Mouse (Mus musculus) midbrain, embryonic 11.5 days (tissue): ENCODE results near the gene Mt1. TPM values are rescaled to one million over a fixed set of nuclear protein-coding genes. Genes with fewer than 3 reads are reported as not detected.
"Not testable (repeated sequence)": the region's sequence is repeated elsewhere in the genome, so short reads cannot be mapped to it uniquely, and the experiment has no call there.

Source experiments
- ATAC-seq: fragments of 200-750 bp; cut with Nextera tagmentation; 2 replicates; pipeline ENCODE4 v1.8.0; 2017; ENCODE audit warnings: moderate TSS enrichment, moderate library complexity; ENCODE audit not compliant: low FRiP score
- DNase-seq: peaks from one replicate; pipeline ENCODE4 v3.0.0; 2015; ENCODE audit warnings: low spot score; ENCODE audit errors: missing footprints
- H3K27ac ChIP-seq: fragments of 300-500 bp; sonication (generic); 2 replicates; pipeline ENCODE4 v1.5.1; 2014; ENCODE audit warnings: low read depth, low read length
- H3K27me3 ChIP-seq: fragments of 300-500 bp; sonication (generic); 2 replicates; pipeline ENCODE4 v1.6.1; 2014; ENCODE audit warnings: mild to moderate bottlenecking, low read length, moderate library complexity, mixed read lengths; ENCODE audit not compliant: control insufficient read depth, insufficient read depth
- H3K36me3 ChIP-seq: fragments of 300-500 bp; sonication (generic); 2 replicates; pipeline ENCODE4 v1.6.1; 2014; ENCODE audit warnings: mild to moderate bottlenecking, low read length, moderate library complexity, mixed read lengths; ENCODE audit not compliant: control insufficient read depth, insufficient read depth
- H3K4me1 ChIP-seq: fragments of 300-500 bp; sonication (generic); 2 replicates; pipeline ENCODE4 v1.6.1; 2014; ENCODE audit warnings: low read length; ENCODE audit not compliant: control insufficient read depth, insufficient read depth
- H3K4me2 ChIP-seq: fragments of 300-500 bp; sonication (generic); 2 replicates; pipeline ENCODE4 v1.6.1; 2014; ENCODE audit warnings: mild to moderate bottlenecking, moderate library complexity
- H3K4me3 ChIP-seq: fragments of 300-500 bp; sonication (generic); 2 replicates; pipeline ENCODE4 v1.5.1; 2014; ENCODE audit warnings: low read depth, low read length
- H3K9ac ChIP-seq: fragments of 300-500 bp; sonication (generic); 2 replicates; pipeline ENCODE4 v1.6.1; 2014; ENCODE audit warnings: low read length
- H3K9me3 ChIP-seq: fragments of 300-500 bp; sonication (generic); 2 replicates; pipeline ENCODE4 v1.6.1; 2016; ENCODE audit warnings: low read length; ENCODE audit not compliant: control insufficient read depth
- WGBS: fragments of 180-500 bp; shearing (Covaris S2); extraction: QIAGEN DNeasy Blood & Tissue Kit; methylation state at CpG from one replicate; pipeline ENCODE4 v1.1.7; 2014; 5-methylcytosine and 5-hydroxymethylcytosine counted together
- polyA plus RNA-seq: library from polyadenylated mRNA; unstranded; fragments of >200 nt; fragmentation: Nextera tagmentation; extraction: Ambion mirVana; gene quantifications from 2 replicates; pipeline ENCODE4 v1.2.1, GENCODE M21; 2014

Mt1 gene
- polyA plus RNA-seq, 1 experiment from 2014 or later, result 94.1 TPM

DNA sequence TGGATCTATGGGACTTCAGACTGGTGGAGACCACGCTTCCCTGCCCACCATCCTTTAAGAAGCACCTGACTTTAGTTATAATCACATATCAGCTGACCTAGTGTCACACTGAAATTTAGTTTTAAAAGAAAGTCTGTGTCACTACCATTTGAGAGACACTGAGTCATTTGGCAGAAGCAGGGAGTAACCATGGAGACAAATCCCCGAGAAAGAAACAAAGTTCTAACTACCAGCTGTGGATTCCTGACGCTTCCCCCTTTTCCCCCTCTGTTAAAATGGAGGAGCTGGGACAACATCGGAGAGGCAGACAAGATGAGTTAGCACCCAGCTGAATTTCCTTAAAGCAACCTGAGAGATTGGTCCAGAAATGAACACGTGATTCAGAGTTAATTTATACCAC lies 30.6 kb upstream of the Mt1 start:
- ATAC-seq, result no peak
- peaks cover 5% of the 10 kb centered on the region; the same call in 1 of the 2 replicates for H3K27me3 ChIP-seq
- no peaks in the 10 kb centered on the region for H3K36me3 ChIP-seq
- peaks cover 11% of the 10 kb centered on the region for H3K4me1 ChIP-seq
- WGBS, result 26% methylated on average over 5 of the region's 5 CpGs
- no peak overlapping the region for H3K27ac ChIP-seq
- no peak overlapping the region for H3K4me2 ChIP-seq
- no peaks in the 10 kb centered on the region for H3K9me3 ChIP-seq
- H3K4me3 ChIP-seq, result no peak overlapping the region
- H3K9ac ChIP-seq, result no peak overlapping the region
- DNase-seq, result no peak

DNA sequence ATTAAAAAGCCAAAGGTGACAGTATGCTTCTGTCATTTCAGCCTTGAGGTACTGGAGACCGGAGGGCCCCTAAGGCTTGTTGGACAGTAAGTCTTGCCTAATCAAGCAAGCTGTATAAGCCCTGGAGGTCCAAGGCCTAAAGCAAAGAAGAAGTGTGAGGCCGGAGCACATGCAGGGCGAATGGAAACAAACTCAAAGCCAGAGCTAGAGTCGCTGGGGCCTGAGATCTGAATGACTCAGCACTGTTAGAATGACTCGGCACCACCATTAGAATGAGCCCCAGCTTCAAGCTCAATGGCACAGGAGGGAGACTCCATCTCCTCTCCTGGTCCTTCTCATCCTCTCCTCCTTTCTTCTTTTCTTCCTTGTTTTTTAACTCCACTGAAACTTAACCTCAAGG lies 28.0 kb upstream of the Mt1 start:
- no peak for ATAC-seq
- no peak overlapping the region for H3K4me3 ChIP-seq
- 88% methylated on average over 5 of the region's 5 CpGs for WGBS

DNA sequence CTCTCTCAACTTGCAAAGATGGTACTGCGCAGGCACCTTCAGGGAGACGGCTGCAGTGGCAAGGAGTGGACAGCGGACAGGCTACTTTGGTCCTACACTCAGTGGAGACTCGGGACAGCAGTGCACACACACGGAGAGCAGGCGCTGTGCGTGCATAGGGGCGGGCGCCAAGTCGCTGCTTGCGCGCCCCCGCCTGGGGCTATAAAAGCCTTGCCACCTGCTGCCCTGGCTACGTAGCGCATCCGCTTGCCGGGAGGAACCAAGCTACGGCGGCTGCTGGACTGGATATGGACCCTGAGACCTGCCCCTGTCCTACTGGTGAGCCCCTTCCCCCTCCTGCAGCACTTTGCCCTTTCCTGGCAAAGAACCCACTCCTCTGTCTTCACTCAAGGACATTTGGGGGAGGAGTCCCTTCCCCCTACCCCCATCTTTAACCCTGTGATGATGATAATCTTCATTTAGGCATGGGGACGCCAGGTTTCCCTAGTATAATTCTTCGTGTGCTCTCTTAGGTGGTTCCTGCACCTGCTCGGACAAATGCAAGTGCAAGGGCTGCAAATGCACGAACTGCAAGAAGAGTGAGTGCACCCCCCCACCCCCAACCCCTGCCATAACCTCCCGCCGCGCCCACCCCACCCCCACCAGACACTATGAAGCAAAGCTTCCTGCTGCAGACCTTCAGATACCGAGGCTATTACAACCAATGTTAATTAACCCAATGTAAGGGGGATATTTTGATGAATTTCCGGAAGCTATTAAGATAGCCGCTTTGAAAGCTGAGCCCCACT lies 26.2 kb upstream of the Mt1 start, which contains the start of gene Mt3:
Gene Mt3 (plus strand): TSS at position 95 of the 788 bp plus-strand sequence.
- peaks cover 13% of the 10 kb centered on the region for H3K4me1 ChIP-seq
- peaks cover 7% of the 10 kb centered on the region; the same call in 1 of the 2 replicates for H3K27me3 ChIP-seq
- 2% methylated on average over 29 of the region's 29 CpGs for WGBS
- H3K9ac ChIP-seq, result peak within 1 kb of the TSS; percentile 51
- no peaks in the 10 kb centered on the region for H3K36me3 ChIP-seq
- no peaks in the 10 kb centered on the region for H3K9me3 ChIP-seq
- ATAC-seq (peak; percentile 85), DNase-seq (peak; percentile 94)
- H3K27ac ChIP-seq, result no peak within 1 kb of the TSS
- H3K4me2 ChIP-seq, result peak within 1 kb of the TSS; percentile 57
- peak within 1 kb of the TSS; percentile 34 for H3K4me3 ChIP-seq

More for the DNA sequence above, 28.0 kb upstream of the Mt1 start:
- Histone ChIP-seq H3K4me2 (no peak overlapping the region), H3K27ac (no peak overlapping the region), H3K4me1 (peaks cover 13% of the 10 kb centered on the region), H3K9me3 (no peaks in the 10 kb centered on the region), H3K36me3 (no peaks in the 10 kb centered on the region), H3K27me3 (peaks cover 7% of the 10 kb centered on the region; the same call in 1 of the 2 replicates), H3K9ac (no peak overlapping the region)
- no peak for DNase-seq

DNA sequence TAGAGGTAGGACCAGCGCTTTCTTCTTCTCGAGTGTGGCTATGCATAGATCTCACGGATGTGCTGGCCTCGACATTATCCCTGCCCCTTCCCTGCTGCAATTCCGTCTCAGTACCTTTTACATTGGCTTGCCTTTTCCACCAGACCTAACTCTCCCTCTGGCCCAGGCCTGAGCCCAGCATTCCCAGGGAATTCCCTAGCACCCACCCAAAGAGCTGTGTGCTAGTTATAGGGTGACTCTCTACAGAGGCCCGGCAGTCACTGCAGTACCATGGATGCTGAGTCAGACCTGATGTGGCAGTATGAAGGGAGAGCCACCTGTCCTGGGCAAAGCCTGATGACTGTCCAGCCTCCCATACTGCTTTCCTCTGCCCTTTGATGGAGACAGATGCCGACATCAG lies 25.4 kb upstream of the Mt1 start:
- WGBS, result 26% methylated on average over 7 of the region's 7 CpGs
- Histone ChIP-seq H3K4me2 (peak overlapping the region; percentile 57), H3K36me3 (no peaks in the 10 kb centered on the region), H3K9ac (no peak overlapping the region; the same call in 1 of the 2 replicates), H3K4me3 (no peak overlapping the region), H3K27me3 (peaks cover 7% of the 10 kb centered on the region; the same call in 1 of the 2 replicates), H3K27ac (no peak overlapping the region), H3K4me1 (peaks cover 10% of the 10 kb centered on the region), H3K9me3 (no peaks in the 10 kb centered on the region)
- peak; percentile 29; the same call in 1 of the 2 replicates for ATAC-seq
- peak; percentile 90 for DNase-seq

DNA sequence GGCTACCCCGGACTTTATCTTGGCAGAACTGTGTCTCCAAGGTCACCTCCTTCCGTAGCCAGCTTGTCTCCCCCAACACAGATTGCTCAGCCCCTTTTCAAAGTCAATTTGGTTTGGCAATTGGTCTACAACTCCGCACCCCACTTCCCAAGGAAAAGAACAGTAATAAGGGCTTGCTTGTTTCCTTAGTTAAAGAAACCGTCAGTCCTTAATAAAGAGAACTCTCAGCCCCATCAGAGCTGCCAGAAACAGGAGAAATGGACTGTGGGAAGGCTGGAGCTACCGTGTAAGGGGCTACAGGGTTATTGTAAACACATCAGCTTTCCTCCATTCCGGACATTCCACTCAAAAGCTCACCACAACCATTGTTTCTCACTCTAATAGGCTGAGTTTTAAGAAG lies 24.3 kb upstream of the Mt1 start:
- WGBS, result 49% methylated on average over 6 of the region's 6 CpGs
- H3K9ac ChIP-seq, result no peak overlapping the region
- H3K36me3 ChIP-seq, result no peaks in the 10 kb centered on the region
- no peak overlapping the region for H3K4me3 ChIP-seq
- peaks cover 10% of the 10 kb centered on the region for H3K4me1 ChIP-seq
- H3K9me3 ChIP-seq, result no peaks in the 10 kb centered on the region
- DNase-seq (no peak), ATAC-seq (no peak)
- H3K27ac ChIP-seq, result no peak overlapping the region
- peaks cover 7% of the 10 kb centered on the region; the same call in 1 of the 2 replicates for H3K27me3 ChIP-seq
- H3K4me2 ChIP-seq, result no peak overlapping the region

DNA sequence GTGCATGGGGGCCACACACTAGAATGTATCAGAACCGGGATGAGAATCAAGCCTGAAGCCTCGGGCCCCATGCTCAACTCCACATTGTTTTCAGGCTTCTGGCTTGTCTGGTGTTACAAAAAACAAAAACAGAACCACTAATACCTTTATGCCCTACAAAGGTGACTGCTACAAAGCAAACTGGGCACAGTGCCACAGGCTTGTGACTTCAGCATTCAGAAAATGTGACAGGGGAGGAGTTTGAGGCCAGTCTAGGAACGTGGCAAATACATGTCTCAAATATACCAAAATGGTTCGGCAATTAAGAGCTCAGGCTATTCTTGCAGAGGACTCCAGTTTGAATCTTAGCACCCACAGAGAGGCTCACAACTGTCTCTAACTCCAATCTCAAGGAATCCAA lies 22.8 kb upstream of the Mt1 start:
- 93% methylated on average over 4 of the region's 4 CpGs for WGBS
- Histone ChIP-seq H3K27me3 (peaks cover 7% of the 10 kb centered on the region; the same call in 1 of the 2 replicates), H3K27ac (no peak overlapping the region), H3K9me3 (no peaks in the 10 kb centered on the region), H3K36me3 (no peaks in the 10 kb centered on the region), H3K4me1 (peaks cover 10% of the 10 kb centered on the region), H3K4me2 (no peak overlapping the region), H3K9ac (no peak overlapping the region), H3K4me3 (no peak overlapping the region)
- DNase-seq (no peak), ATAC-seq (no peak)

DNA sequence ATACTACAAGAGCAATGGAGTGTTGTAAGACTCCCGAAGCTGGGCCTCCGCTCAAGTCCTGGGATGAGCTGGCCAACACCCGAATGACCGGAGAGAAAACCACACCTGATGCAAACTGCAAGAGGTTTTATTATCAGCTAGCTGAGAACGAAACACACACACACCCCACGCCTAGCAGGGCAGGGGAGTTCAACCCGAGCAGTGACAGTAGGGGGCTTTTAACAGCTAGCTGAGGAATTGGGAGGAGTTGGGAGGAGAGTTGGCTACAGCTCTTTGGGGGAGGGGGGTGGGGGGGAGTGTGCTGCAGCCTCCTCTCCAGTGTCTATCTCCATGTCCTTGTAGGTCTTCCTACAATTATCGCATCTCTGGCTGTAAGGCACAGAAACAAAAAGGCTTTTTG lies 13.1 kb upstream of the Mt1 start:
- WGBS, result 77% methylated on average over 8 of the region's 8 CpGs
- not testable (repeated sequence) for H3K27me3 ChIP-seq, H3K4me3 ChIP-seq, H3K4me2 ChIP-seq, H3K9me3 ChIP-seq, ATAC-seq, H3K9ac ChIP-seq, H3K4me1 ChIP-seq, H3K27ac ChIP-seq, H3K36me3 ChIP-seq
- peak; percentile 59 for DNase-seq

DNA sequence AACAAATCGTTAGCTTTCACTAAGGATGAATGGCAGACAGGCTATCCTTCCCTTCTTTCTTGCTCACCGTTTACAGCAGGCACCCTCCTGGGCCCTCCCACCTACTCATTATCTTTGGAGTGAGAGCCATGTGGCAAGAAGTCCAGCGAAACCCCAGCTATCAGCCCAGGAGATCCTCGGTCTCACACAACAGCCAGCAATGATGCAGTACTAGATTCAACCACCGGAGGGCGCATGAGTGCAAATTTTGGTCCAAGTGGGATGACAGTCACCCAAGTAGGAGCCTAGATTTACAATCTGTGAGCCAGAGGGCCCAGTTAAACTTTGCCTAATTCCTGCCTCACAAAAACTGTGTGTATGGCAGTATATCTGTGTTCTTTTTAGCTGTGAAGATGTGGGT lies 11.6 kb upstream of the Mt1 start:
- DNase-seq (peak; percentile 100), ATAC-seq (peak; percentile 58)
- Histone ChIP-seq H3K36me3 (no peaks in the 10 kb centered on the region), H3K4me1 (peaks cover 6% of the 10 kb centered on the region), H3K9ac (no peak overlapping the region), H3K27me3 (peaks cover 22% of the 10 kb centered on the region), H3K4me2 (no peak overlapping the region), H3K9me3 (no peaks in the 10 kb centered on the region), H3K27ac (no peak overlapping the region), H3K4me3 (no peak overlapping the region)
- WGBS, result 2% methylated on average over 6 of the region's 6 CpGs

DNA sequence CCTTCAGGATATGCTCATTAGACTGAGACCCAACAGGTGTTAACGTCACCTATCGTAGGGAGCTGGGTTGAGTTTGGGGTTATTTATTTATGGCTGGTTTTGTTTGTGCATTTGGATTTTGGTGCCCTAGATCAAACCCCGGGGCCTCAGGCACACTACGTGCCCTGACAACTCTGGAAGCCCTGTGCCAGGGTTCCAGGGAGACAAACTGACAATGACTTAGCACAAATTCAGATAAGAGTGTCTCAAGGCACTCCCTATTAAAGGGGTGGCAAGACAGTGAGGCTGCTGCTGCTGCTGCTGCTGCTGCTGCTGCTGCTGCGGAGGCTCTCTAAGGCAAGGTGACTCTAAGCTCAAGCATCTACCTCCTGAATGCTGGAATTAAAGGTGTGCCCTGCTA lies 9.3 kb upstream of the Mt1 start:
- no peak overlapping the region for H3K4me2 ChIP-seq
- ATAC-seq (no peak), DNase-seq (no peak)
- no peak overlapping the region for H3K9ac ChIP-seq
- H3K4me1 ChIP-seq, result peaks cover 16% of the 10 kb centered on the region
- H3K36me3 ChIP-seq, result no peaks in the 10 kb centered on the region
- 93% methylated on average over 5 of the region's 5 CpGs for WGBS
- no peak overlapping the region for H3K27ac ChIP-seq
- no peaks in the 10 kb centered on the region for H3K9me3 ChIP-seq
- no peak overlapping the region for H3K4me3 ChIP-seq
- H3K27me3 ChIP-seq, result peaks cover 44% of the 10 kb centered on the region
